Mouse (Mus musculus) stomach, postnatal 0 days (tissue): Measurements from ENCODE around the gene Txndc9.

Source experiments
- CTCF ChIP-seq: IDR thresholded peaks from 2 replicates; pipeline ENCODE4 v1.5.1; 2016; ENCODE audit warnings: antibody characterized with exemption, low read depth, mild to moderate bottlenecking, moderate library complexity
- EP300 ChIP-seq: optimal IDR thresholded peaks from 2 replicates; pipeline ENCODE3; 2016; ENCODE audit warnings: antibody characterized with exemption

GRCm38 (mm10) chr1:37996226-37996625, 1.5 kb downstream of the Txndc9 start:
- no peak for TF ChIP-seq EP300
- TF ChIP-seq CTCF: no peak
